Mouse (Mus musculus): ENCODE data around the gene Gm5737. TPM values are rescaled to one million over a fixed set of nuclear protein-coding genes. Genes with fewer than 3 reads are reported as not detected.

The Gm5737 gene
- polyA plus RNA-seq, 1 experiment from 2014 or later = 0.12 TPM

DNA sequence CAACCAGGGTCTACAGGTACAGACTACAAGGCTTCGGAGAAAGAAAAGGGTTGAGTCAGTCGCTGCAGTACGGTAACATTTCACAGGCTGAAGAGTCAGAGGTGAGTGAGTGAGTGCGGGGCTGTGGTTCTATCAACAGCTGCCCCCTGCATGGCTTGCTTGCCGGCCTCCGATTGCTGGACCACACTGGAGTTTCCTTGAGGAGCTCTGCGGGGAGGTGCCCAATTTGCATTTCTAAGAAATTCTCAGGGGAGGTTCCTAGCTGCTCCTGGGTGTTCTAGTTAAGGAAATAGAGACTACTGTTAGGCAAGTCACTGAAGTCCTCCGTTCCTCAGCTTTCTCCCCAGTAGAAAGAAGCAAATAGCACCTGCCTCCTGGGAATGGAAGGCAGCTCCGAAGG is 32.5 kb downstream of the Gm5737 start:
- ATAC-seq (ENCODE audit: low FRiP score, low read depth) = no peak
- Histone ChIP-seq H3K4me3 (peak overlapping the region; percentile 76), H3K4me1 (replicated peaks) (peaks cover 27% of the 10 kb centered on the region), H3K9ac (peak overlapping the region; percentile 68), H3K36me3 (no peaks in the 10 kb centered on the region), H3K4me2 (peak overlapping the region; percentile 81), H3K27me3 (no peaks in the 10 kb centered on the region), H3K9me3 (no peaks in the 10 kb centered on the region), H3K27ac (replicated peaks) (no peak overlapping the region)
- 11% methylated on average over 9 of the region's 9 CpGs for WGBS

DNA sequence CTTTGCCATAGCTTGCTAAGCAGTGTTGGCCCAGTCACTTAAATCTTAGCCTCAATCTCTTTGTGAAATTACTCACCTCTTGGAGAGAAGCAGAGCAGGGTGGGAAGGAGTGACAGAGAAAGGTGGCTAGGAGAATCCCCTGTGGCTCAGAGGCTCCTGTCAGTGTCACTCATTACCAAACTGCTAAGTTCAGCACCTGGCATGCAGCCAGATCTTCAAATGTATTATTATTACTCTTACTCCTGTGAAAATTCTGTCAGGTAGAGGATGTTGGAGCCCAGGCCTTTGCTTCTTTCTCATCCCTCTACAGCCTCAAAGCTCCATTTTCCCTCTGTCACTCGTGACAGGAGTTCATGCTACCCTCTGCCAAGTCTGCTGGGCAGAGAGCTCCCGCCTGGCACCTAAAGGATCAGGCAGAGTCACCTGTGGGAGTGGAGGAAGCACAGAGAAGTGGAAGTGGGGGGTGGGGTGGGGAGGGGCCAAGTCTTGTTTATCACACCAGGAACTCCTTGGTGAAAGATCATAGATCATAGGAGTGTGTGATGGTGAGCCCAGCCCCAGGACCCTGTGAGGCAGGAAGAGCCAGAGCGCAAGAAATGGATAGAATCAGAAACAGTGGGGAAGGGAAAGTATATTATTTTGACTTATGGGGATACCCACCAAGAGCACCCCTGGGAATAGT is 36.8 kb downstream of the Gm5737 start:
- Histone ChIP-seq H3K27ac (replicated peaks) (no peak overlapping the region), H3K9me3 (no peaks in the 10 kb centered on the region), H3K36me3 (no peaks in the 10 kb centered on the region), H3K27me3 (no peaks in the 10 kb centered on the region), H3K4me3 (no peak overlapping the region), H3K4me1 (replicated peaks) (peaks cover 33% of the 10 kb centered on the region), H3K9ac (no peak overlapping the region), H3K4me2 (no peak overlapping the region)
- no peak for ATAC-seq (ENCODE audit: low FRiP score, low read depth)
- 86% methylated on average over 3 of the region's 3 CpGs for WGBS

DNA sequence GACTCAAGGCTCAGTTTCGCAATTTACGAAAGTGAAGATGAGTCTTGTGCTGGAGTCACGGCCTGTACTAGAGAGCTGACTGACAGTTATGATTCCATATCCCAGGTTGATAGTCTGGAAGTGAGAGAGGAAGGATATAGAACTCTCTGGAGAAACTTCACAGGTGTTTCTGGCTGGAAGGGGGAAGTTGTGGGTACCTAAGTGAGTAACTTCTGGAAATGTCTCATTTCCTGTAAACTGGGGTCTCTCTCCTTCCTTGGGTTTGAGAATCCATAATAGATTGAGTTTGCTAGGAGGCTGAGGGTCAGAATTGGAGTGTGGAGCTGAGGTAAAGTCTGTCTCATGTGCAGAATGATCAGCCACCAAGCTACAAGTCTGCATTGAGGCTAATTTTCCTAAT is 38.0 kb downstream of the Gm5737 start:
- H3K36me3 ChIP-seq = no peaks in the 10 kb centered on the region
- H3K4me1 ChIP-seq (replicated peaks) = peaks cover 22% of the 10 kb centered on the region
- no peaks in the 10 kb centered on the region for H3K27me3 ChIP-seq
- no peaks in the 10 kb centered on the region for H3K9me3 ChIP-seq
- WGBS = 93% methylated on average over 3 of the region's 3 CpGs
- no peak overlapping the region for H3K4me3 ChIP-seq
- no peak for ATAC-seq (ENCODE audit: low FRiP score, low read depth)
- H3K9ac ChIP-seq = no peak overlapping the region
- no peak overlapping the region for H3K27ac ChIP-seq (replicated peaks)
- H3K4me2 ChIP-seq = no peak overlapping the region

DNA sequence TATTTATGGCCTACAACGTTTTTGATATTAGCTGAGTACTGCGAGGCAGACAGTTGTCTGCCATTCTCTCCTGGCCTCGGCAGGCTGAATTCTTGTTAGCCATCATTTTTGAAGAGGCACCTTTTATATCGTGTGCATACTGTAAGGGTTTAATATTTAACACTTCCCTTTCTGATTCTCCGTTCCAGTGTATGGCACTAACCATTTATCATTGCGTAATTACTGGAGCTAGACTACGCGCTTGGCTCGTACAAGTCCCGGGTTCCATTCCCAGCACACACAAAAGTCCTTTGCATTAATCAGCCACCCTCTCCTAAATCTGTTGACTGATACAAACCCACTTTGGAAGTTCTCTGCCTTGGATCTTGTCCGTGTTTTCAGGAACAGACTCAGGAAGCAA is 47.7 kb downstream of the Gm5737 start:
- no peaks in the 10 kb centered on the region for H3K9me3 ChIP-seq
- ATAC-seq (ENCODE audit: low FRiP score, low read depth) = no peak
- H3K4me1 ChIP-seq (replicated peaks) = peaks cover 21% of the 10 kb centered on the region
- no peak overlapping the region for H3K4me2 ChIP-seq
- no peak overlapping the region for H3K9ac ChIP-seq
- no peaks in the 10 kb centered on the region for H3K27me3 ChIP-seq
- no peak overlapping the region for H3K4me3 ChIP-seq
- no peak overlapping the region for H3K27ac ChIP-seq (replicated peaks)
- peaks cover 7% of the 10 kb centered on the region for H3K36me3 ChIP-seq
- 85% methylated on average over 11 of the region's 11 CpGs for WGBS

DNA sequence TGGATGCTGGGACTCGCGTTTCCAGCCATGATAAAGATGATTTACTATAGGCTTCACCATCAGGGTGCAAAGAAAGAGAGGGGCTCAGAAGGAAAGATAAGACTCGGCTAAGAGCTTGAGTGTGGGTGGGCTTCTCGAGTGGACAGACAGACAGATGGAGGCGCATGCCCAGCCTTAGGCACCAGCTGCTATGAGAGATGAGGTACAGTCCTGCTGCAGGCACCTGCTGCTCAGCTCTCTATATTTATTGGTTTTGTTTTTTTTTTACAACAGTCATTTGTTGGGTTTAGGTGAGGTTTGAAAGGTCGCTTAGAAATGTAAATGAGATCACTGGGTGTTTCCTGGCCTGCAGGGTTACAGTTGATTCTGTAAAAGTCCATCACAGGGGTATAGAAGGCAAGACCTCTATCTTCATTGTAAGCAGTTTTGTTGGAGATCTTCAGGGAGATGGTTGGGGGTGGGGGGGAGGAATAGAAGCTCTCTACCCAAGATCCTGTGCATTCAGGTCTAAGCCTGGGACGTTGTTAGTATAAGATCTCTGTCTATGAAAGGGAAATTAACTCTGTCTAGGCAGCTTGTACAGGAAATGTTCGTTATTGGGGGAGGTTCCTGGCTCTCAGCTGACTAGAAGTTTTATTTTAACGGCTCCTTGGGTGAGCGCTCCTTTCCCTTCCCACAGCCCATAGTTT is 48.8 kb downstream of the Gm5737 start:
- H3K9ac ChIP-seq = no peak overlapping the region

DNA sequence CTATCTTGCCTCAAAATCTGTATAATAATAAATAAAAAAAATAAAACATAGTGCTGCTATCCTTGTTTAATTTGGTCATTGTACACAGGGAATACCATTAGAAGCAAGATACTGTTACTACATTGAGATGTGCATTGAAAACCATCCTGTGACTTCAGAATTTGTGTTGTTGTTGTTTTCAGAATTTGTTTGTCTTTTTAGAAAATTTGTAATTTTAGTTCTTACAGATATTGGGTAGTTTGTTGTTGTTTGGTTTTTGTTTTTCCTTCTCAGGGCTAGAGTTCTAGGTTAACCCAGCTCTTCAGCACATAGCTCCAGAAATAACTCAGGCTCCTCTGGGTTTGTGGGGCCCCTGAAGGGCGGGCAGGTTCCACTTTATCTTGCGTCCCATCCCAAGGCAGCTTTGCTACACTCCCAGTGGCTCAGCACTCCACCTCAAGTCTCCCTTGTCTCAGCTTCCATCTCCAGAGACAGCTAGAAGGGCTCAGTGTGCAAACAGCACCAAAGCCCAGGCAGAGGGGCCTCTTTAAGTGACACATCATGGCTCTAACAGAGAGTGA is 49.4 kb downstream of the Gm5737 start:
- no peak overlapping the region for H3K9ac ChIP-seq
- WGBS = 47% methylated on average over 2 of the region's 2 CpGs
- H3K9me3 ChIP-seq = no peaks in the 10 kb centered on the region
- ATAC-seq (ENCODE audit: low FRiP score, low read depth) = no peak
- H3K4me1 ChIP-seq (replicated peaks) = peaks cover 37% of the 10 kb centered on the region
- no peaks in the 10 kb centered on the region for H3K27me3 ChIP-seq
- peaks cover 7% of the 10 kb centered on the region for H3K36me3 ChIP-seq
- no peak overlapping the region for H3K4me2 ChIP-seq
- no peak overlapping the region for H3K4me3 ChIP-seq
- H3K27ac ChIP-seq (replicated peaks) = no peak overlapping the region

More for the DNA sequence above, 48.8 kb downstream of the Gm5737 start:
- Histone ChIP-seq H3K27me3 (no peaks in the 10 kb centered on the region), H3K27ac (replicated peaks) (no peak overlapping the region), H3K4me2 (no peak overlapping the region), H3K9me3 (no peaks in the 10 kb centered on the region), H3K36me3 (peaks cover 7% of the 10 kb centered on the region), H3K4me3 (no peak overlapping the region), H3K4me1 (replicated peaks) (peaks cover 32% of the 10 kb centered on the region)
- no peak for ATAC-seq (ENCODE audit: low FRiP score, low read depth)
- WGBS = 53% methylated on average over 10 of the region's 10 CpGs

DNA sequence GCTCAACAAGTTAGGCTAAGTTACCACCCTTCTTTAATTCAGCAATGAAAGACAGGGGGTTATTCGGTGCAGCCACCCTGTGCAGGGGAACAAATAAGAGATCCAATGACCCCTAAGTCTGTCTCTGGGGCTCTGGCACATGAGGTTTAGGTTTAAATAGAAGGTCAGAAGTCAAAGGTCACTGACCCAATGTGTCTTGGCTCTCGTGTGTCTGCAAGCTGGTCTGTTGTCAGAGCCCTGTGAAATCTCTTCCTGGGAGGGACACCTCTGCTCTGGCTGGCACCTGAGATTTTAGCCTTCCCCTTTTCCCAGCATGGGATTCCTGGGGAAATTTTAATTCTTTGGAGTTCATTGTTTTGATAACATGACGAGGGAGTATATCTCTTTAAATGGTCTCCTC is 50.0 kb downstream of the Gm5737 start:
- no peaks in the 10 kb centered on the region for H3K9me3 ChIP-seq
- H3K36me3 ChIP-seq = peaks cover 7% of the 10 kb centered on the region
- H3K27me3 ChIP-seq = no peaks in the 10 kb centered on the region
- H3K4me3 ChIP-seq = no peak overlapping the region
- no peak overlapping the region for H3K4me2 ChIP-seq
- no peak overlapping the region for H3K27ac ChIP-seq (replicated peaks)
- ATAC-seq (ENCODE audit: low FRiP score, low read depth) = no peak
- H3K4me1 ChIP-seq (replicated peaks) = peaks cover 37% of the 10 kb centered on the region
- no peak overlapping the region for H3K9ac ChIP-seq
- WGBS = 34% methylated on average over 3 of the region's 3 CpGs

DNA sequence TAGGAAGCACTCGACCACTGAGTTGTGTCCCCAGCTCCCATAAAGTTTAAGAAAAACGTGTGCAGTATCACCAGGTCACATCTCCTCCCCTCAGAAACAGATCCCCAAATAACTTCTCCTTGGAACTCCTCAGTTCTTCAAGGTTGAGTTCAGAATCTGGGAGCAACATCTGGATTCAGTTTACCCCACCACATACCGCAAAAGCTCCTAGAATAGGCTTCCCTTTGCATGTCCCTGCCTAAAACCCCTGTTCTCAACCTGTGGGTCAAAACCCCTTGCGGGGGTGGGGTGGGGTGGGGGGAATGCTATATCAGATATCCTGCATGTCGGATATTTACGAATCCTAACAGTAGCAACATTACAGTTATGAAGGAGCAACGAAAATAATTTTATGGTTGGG is 50.5 kb downstream of the Gm5737 start:
- Histone ChIP-seq H3K36me3 (peaks cover 7% of the 10 kb centered on the region), H3K27me3 (no peaks in the 10 kb centered on the region), H3K9ac (no peak overlapping the region), H3K4me3 (no peak overlapping the region), H3K9me3 (no peaks in the 10 kb centered on the region), H3K4me1 (replicated peaks) (peaks cover 37% of the 10 kb centered on the region), H3K4me2 (no peak overlapping the region), H3K27ac (replicated peaks) (no peak overlapping the region)
- ATAC-seq (ENCODE audit: low FRiP score, low read depth) = no peak
- 71% methylated on average over 7 of the region's 7 CpGs for WGBS

DNA sequence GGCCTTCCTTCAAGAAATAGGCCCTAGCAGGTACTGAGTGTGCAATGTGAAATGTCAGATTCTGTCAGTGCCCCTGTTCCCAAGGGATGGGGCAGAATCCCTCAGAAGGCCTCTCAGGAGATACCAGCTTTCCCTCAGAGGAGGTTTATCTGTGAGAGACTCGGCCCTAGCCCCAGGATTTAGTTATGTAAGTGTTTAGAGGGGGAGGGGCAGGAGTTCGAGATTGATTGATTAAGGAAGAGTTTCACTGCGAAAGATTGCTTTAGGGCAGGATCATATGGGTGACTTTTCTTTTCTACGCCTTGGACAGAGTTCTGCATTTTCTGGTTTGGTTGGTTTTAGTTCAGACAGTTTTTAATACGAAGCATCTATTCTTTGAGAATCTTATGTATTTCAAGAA is 51.3 kb downstream of the Gm5737 start:
- ATAC-seq (ENCODE audit: low FRiP score, low read depth) = no peak
- no peak overlapping the region for H3K9ac ChIP-seq

DNA sequence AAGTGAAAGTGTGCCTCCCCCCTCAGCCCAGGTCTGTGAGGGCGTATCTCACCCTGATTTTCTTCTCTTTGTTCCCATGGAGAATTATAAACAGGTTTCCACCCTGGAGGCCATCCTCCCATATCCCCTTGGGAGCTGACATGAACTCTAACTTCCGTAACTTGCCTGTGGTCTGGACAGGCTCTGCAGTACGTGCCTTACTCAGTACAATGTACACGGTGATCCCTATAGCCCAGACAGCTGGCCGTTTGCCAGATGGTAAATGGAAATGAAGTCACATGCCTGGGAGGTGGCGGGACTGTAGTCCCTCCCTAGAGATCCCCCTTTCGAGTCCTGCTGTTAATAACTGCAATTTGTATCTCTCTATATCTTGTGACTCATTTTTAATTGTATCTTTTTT is 52.9 kb downstream of the Gm5737 start:
- no peaks in the 10 kb centered on the region for H3K27me3 ChIP-seq
- no peaks in the 10 kb centered on the region for H3K36me3 ChIP-seq
- H3K27ac ChIP-seq (replicated peaks) = peak overlapping the region; percentile 67
- no peak overlapping the region for H3K9ac ChIP-seq
- no peak overlapping the region for H3K4me3 ChIP-seq
- H3K4me2 ChIP-seq = peak overlapping the region; percentile 5; the same call in 1 of the 2 replicates
- peak; percentile 82 for ATAC-seq (ENCODE audit: low FRiP score, low read depth)
- 6% methylated on average over 7 of the region's 7 CpGs for WGBS
- no peaks in the 10 kb centered on the region for H3K9me3 ChIP-seq
- H3K4me1 ChIP-seq (replicated peaks) = peaks cover 39% of the 10 kb centered on the region

More for the DNA sequence above, 51.3 kb downstream of the Gm5737 start:
- Histone ChIP-seq H3K4me3 (no peak overlapping the region), H3K27me3 (no peaks in the 10 kb centered on the region), H3K36me3 (peaks cover 7% of the 10 kb centered on the region), H3K4me1 (replicated peaks) (peaks cover 37% of the 10 kb centered on the region), H3K4me2 (no peak overlapping the region), H3K9me3 (no peaks in the 10 kb centered on the region), H3K27ac (replicated peaks) (no peak overlapping the region)
- WGBS = 49% methylated on average over 5 of the region's 5 CpGs

DNA sequence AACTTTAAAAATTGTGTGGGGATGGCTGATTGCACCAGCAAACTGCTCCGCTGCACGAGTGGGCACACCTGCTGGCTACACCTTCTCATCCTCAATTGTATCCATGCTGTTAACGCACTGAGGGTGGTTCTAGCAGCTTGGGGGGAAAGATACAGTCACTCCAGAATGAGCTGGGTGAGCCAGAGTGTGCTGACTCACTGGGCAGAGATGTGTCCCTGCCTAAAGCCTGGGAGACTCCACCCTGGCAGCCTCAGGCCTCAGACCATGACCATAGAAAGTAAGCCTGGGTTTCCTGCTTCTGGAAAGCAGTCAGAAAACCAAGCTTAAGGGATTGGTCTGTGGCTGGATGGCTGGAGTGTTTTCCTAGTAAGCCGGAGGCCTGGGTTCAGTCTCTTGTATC is 53.7 kb downstream of the Gm5737 start:
- Histone ChIP-seq H3K27ac (replicated peaks) (peak overlapping the region; percentile 67), H3K36me3 (no peaks in the 10 kb centered on the region), H3K9me3 (no peaks in the 10 kb centered on the region), H3K27me3 (no peaks in the 10 kb centered on the region), H3K4me2 (no peak overlapping the region), H3K9ac (no peak overlapping the region), H3K4me3 (no peak overlapping the region), H3K4me1 (replicated peaks) (peaks cover 40% of the 10 kb centered on the region)
- ATAC-seq (ENCODE audit: low FRiP score, low read depth) = no peak
- 43% methylated on average over 4 of the region's 4 CpGs for WGBS

DNA sequence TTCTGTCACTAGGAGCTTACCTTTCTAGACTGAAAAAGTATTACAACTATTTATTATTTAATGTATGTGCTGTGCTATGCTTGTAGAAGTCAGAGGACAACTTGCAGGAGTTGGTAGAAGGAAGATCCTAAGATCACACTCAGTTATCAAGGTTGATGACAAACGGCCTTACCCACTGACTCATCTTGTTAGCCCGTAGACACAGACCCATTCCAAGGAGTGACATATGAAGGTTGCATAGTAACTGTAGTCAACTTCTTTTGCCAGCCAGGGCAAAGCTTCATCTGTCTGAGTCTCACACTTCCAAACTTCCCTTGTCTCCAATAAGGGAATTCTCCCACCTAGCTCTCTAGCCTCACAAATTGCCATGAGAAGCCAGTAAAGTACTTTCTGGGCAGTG is 54.5 kb downstream of the Gm5737 start:
- Histone ChIP-seq H3K4me3 (no peak overlapping the region), H3K4me2 (no peak overlapping the region), H3K27ac (replicated peaks) (no peak overlapping the region), H3K9me3 (no peaks in the 10 kb centered on the region), H3K4me1 (replicated peaks) (peaks cover 40% of the 10 kb centered on the region), H3K9ac (no peak overlapping the region), H3K36me3 (no peaks in the 10 kb centered on the region), H3K27me3 (no peaks in the 10 kb centered on the region)
- 73% methylated on average over 2 of the region's 2 CpGs for whole genome bisulfite sequencing
- no peak for ATAC-seq (ENCODE audit: low FRiP score, low read depth)
